Mouse (Mus musculus) C2C12 (cell line): ENCODE data around the gene 3100002H09Rik.

Source experiments
- CTCF ChIP-seq: IDR thresholded peaks from one replicate; pipeline ENCODE4 v1.5.1; 2011; ENCODE audit not compliant: control insufficient read depth, insufficient read depth, insufficient read length
- MAX ChIP-seq: IDR thresholded peaks from one replicate; pipeline ENCODE4 v1.6.1; 2011; ENCODE audit warnings: mild to moderate bottlenecking, control low read depth
- MYOD1 ChIP-seq: IDR thresholded peaks from one replicate; pipeline ENCODE4 v1.6.1; 2011; ENCODE audit warnings: low read depth; ENCODE audit not compliant: control insufficient read depth, insufficient read length
- MYOG ChIP-seq: IDR thresholded peaks from one replicate; pipeline ENCODE4 v1.6.1; 2011; ENCODE audit not compliant: control insufficient read depth, insufficient read length; ENCODE audit errors: extremely low read depth
- USF1 ChIP-seq: IDR thresholded peaks from one replicate; pipeline ENCODE4 v1.6.1; 2011; ENCODE audit warnings: low read depth, mild to moderate bottlenecking, control low read depth, moderate library complexity

- TF ChIP-seq MAX = no peak
- TF ChIP-seq CTCF = no peak
- no peak for TF ChIP-seq USF1
- no peak for TF ChIP-seq MYOD1
- TF ChIP-seq MYOG = no peak
These were observed 22.7 kb upstream of the 3100002H09Rik start for GRCm38 (mm10) chr4:124633281-124633680.
